Mouse (Mus musculus) hindbrain, embryonic 13.5 days (tissue): ENCODE measurements around the gene Pip5kl1. TPM values are rescaled to one million over a fixed set of nuclear protein-coding genes. Genes with fewer than 3 reads are reported as not detected.

Experiments used
- ATAC-seq: fragments of 200-750 bp; cut with Nextera tagmentation; 2 replicates; pipeline ENCODE4 v1.8.0; 2017; ENCODE audit warnings: moderate TSS enrichment; ENCODE audit not compliant: low FRiP score
- H3K27ac ChIP-seq: fragments of 300-500 bp; sonication (generic); 2 replicates; pipeline ENCODE4 v1.5.1; 2015; ENCODE audit warnings: inconsistent platforms, mild to moderate bottlenecking, moderate library complexity
- H3K27me3 ChIP-seq: fragments of 300-500 bp; sonication (generic); 2 replicates; pipeline ENCODE4 v1.6.1; 2015; ENCODE audit warnings: mild to moderate bottlenecking, inconsistent platforms
- H3K36me3 ChIP-seq: fragments of 300-500 bp; sonication (generic); 2 replicates; pipeline ENCODE4 v1.6.1; 2015; ENCODE audit warnings: mild to moderate bottlenecking, inconsistent platforms
- H3K4me1 ChIP-seq: fragments of 300-500 bp; sonication (generic); replicated peaks from 2 replicates; pipeline ENCODE4 v1.6.1; 2015; ENCODE audit warnings: inconsistent platforms
- H3K4me2 ChIP-seq: fragments of 300-500 bp; sonication (generic); 2 replicates; pipeline ENCODE4 v1.6.1; 2015; ENCODE audit warnings: inconsistent platforms, mild to moderate bottlenecking, moderate library complexity
- H3K4me3 ChIP-seq: fragments of 300-500 bp; sonication (generic); 2 replicates; pipeline ENCODE4 v1.5.1; 2015; ENCODE audit warnings: mild to moderate bottlenecking, inconsistent platforms
- H3K9ac ChIP-seq: fragments of 300-500 bp; sonication (generic); 2 replicates; pipeline ENCODE4 v1.6.1; 2015; ENCODE audit warnings: mild to moderate bottlenecking, inconsistent platforms
- H3K9me3 ChIP-seq: fragments of 300-500 bp; sonication (generic); 2 replicates; pipeline ENCODE4 v1.6.1; 2016; ENCODE audit warnings: inconsistent platforms
- WGBS: fragments of 180-500 bp; shearing (Covaris S2); methylation state at CpG from one replicate; pipeline ENCODE4 v1.1.7; 2015; 5-methylcytosine and 5-hydroxymethylcytosine counted together
- polyA plus RNA-seq: library from polyadenylated mRNA; unstranded; fragments of >200 nt; fragmentation: Nextera tagmentation; extraction: Ambion mirVana; gene quantifications from 2 replicates; pipeline ENCODE4 v1.2.1, GENCODE M21; 2015

Pip5kl1 gene
- polyA plus RNA-seq, 1 experiment from 2014 or later, result 9.0 TPM

DNA sequence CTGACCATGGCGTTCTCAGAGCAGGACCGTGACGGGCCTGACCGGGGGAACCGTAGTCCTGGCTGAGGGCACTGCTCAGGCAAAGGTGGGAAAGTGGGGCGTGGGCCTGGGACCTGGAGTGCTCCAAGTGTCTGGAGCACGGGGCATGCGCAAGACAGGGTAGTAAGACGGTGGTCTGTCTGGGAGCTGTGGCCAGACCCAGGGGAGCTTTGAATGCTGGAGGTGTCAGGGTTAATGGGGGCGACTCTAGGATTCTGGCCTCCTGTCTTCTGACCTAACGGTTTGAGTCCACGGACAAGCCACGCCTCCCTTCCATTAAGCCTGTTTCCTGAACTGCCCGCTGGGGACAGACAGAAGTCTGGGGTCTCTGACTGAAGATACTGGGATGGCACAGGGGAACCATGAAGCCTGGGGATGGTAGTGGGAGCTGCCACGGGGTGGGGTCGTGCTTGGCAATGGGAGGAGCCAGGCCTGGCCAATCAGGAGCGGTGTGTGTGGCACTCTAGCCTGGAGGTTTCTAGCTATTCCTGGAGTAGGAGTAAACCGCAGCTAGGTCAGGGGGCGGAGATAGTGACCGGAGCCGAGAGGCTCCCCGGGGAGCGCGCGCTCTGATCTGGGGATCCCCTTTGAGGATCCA lies 33.7 kb downstream of the Pip5kl1 start:
- Histone ChIP-seq H3K9me3 (no peaks in the 10 kb centered on the region), H3K27ac (no peak overlapping the region), H3K4me3 (peak overlapping the region; percentile 76), H3K4me2 (peak overlapping the region; percentile 89), H3K36me3 (peaks cover 6% of the 10 kb centered on the region), H3K27me3 (peaks cover 19% of the 10 kb centered on the region; the same call in 1 of the 2 replicates), H3K9ac (peak overlapping the region; percentile 46; the same call in 1 of the 2 replicates), H3K4me1 (peaks cover 34% of the 10 kb centered on the region)
- 10% methylated on average over 25 of the region's 25 CpGs for WGBS
- peak; percentile 22; the same call in 1 of the 2 replicates for ATAC-seq

DNA sequence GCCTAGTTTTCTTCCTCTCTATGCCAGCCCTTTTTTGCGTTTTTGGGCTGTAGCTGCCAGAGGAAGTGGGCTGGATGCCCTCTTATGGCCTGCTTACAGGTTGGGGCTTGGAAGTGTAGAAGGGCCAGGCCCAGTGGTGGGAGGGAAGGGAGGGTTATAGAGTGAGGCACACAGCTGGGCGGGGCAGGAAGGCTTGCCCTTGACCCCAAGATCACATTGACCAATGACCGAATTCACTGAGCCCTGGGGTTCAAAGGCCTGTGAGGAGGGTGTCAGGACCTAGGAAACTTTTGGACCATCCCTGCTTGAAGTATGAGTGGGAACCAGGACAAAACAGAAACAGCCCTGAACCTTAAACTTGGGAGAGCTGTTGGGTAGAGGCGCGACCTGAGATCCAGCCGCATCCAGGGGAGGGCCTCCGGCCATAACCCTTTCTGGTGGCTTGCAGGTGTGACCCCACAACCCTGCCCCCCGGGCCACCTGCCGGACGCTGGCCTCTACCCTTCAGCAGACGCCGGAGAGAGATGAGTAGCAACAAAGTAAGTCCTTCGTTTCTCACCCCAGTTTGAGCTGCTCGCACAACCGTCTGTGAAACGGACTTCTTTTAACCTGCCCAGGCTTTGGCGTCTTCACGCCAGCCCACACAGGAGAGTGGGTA lies 34.3 kb downstream of the Pip5kl1 start:
- no peak for ATAC-seq
- Histone ChIP-seq H3K4me3 (peak overlapping the region; percentile 76), H3K9ac (peak overlapping the region; percentile 46; the same call in 1 of the 2 replicates), H3K4me1 (peaks cover 34% of the 10 kb centered on the region), H3K36me3 (peaks cover 9% of the 10 kb centered on the region), H3K9me3 (no peaks in the 10 kb centered on the region), H3K27ac (no peak overlapping the region), H3K4me2 (peak overlapping the region; percentile 89), H3K27me3 (peaks cover 19% of the 10 kb centered on the region; the same call in 1 of the 2 replicates)
- WGBS, result 39% methylated on average over 18 of the region's 18 CpGs

DNA sequence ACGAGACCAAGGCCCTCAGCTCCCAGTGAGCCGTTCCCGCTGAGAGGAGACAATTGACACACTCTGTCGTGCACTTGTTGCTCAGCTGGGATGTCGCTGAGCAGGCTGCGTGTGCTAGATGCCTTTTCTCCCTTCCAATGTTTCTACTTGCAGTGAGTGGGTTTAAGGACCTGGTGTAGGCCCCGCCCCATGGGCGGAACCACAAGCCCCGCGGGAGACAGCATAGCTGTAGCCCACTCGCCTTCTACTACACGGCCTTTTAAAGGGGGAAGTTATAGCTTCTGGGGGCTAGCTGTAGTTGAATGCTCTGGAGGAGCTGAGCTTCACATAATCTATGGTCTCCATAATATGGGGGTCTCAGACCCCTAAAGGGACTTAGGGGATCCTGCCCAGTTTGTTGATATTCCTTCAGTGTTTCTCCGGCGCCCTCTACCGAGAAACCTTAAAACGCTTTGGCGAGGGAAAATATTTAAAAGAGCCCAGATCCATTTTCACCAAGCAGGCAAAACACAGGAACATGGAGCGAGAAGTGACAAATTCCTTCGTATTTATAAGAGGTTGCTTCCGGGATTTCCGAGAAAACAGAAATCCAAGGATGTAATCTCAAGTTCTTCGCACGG lies 36.1 kb downstream of the Pip5kl1 start:
- Histone ChIP-seq H3K36me3 (peaks cover 20% of the 10 kb centered on the region), H3K27me3 (peaks cover 17% of the 10 kb centered on the region; the same call in 1 of the 2 replicates), H3K9ac (no peak overlapping the region), H3K9me3 (no peaks in the 10 kb centered on the region), H3K27ac (no peak overlapping the region), H3K4me1 (peaks cover 34% of the 10 kb centered on the region), H3K4me2 (peak overlapping the region; percentile 43), H3K4me3 (peak overlapping the region; percentile 20; the same call in 1 of the 2 replicates)
- ATAC-seq, result no peak
- WGBS, result 18% methylated on average over 23 of the region's 23 CpGs

DNA sequence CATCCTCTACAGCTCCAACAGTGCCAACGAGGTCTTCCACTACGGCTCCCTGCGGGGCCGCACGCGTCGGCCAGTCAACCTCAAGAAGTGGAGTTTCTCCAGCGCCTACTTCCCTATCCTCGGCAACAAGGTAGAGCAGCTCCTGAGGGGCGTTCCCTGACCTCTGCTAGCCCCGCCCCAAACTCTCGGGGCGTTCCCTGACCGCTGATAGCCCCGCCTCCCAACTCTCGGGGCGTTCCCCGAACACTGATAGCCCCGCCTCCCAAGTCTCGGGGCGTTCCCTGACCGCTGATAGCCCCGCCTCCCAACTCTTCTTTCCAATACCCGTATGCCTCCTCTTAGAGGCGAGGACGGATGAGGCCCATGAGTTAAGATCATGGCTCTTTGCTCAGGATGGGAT lies 37.7 kb downstream of the Pip5kl1 start:
- H3K27me3 ChIP-seq, result peaks cover 12% of the 10 kb centered on the region; the same call in 1 of the 2 replicates
- H3K4me3 ChIP-seq, result no peak overlapping the region
- peaks cover 28% of the 10 kb centered on the region for H3K4me1 ChIP-seq
- H3K36me3 ChIP-seq, result peaks cover 20% of the 10 kb centered on the region
- ATAC-seq, result no peak
- no peak overlapping the region for H3K27ac ChIP-seq
- H3K4me2 ChIP-seq, result no peak overlapping the region
- H3K9ac ChIP-seq, result no peak overlapping the region
- no peaks in the 10 kb centered on the region for H3K9me3 ChIP-seq
- 69% methylated on average over 26 of the region's 26 CpGs for WGBS

DNA sequence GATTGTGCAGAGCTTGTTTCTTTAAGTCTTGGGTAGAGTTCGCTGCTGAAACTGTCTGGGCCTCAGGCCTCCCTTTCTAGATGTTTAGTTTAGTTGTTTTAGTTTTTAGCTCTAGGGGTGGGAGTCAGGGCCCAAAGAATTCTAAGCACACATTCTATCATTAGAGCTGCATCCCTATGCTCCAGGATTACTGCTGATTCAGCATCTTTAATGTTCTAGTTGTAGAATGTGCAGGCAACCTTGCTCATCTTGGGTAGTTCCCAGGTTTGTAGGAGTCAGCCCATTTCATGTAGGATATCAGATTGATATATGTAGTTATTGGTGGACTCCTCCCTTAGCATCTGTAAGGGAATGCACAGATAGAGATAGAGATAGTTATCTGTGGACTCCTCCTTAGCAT lies 42.5 kb downstream of the Pip5kl1 start:
- Histone ChIP-seq H3K4me1 (peaks cover 43% of the 10 kb centered on the region), H3K4me3 (no peak overlapping the region), H3K4me2 (no peak overlapping the region), H3K9me3 (no peaks in the 10 kb centered on the region), H3K36me3 (peaks cover 23% of the 10 kb centered on the region), H3K27me3 (no peaks in the 10 kb centered on the region), H3K9ac (no peak overlapping the region), H3K27ac (no peak overlapping the region)
- no peak for ATAC-seq
- WGBS, result 82% methylated on average over 1 of the region's 1 CpGs

DNA sequence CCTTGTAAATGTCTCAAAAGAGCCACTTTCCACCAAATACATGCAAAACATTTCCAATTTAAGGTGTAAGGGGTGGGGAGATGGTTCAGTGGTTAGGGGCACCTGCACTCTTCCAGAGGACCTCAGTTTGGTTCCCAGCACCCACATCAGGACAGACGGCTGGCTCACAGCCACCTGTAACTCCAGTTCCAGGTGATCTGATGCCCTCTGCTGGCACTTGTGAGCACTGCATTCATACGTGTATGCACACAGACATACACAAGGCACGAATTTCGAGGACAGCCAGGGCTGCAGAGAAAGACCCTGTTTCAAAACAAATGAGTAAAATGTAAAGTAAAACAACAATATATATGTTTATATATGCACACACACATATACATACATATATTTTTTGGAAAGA lies 43.0 kb downstream of the Pip5kl1 start:
- no peak for ATAC-seq
- peaks cover 19% of the 10 kb centered on the region for H3K36me3 ChIP-seq
- H3K9me3 ChIP-seq, result no peaks in the 10 kb centered on the region
- H3K27ac ChIP-seq, result no peak overlapping the region
- no peaks in the 10 kb centered on the region for H3K27me3 ChIP-seq
- H3K4me2 ChIP-seq, result no peak overlapping the region
- peaks cover 44% of the 10 kb centered on the region for H3K4me1 ChIP-seq
- no peak overlapping the region for H3K9ac ChIP-seq
- no peak overlapping the region for H3K4me3 ChIP-seq
- 89% methylated on average over 4 of the region's 4 CpGs for WGBS

DNA sequence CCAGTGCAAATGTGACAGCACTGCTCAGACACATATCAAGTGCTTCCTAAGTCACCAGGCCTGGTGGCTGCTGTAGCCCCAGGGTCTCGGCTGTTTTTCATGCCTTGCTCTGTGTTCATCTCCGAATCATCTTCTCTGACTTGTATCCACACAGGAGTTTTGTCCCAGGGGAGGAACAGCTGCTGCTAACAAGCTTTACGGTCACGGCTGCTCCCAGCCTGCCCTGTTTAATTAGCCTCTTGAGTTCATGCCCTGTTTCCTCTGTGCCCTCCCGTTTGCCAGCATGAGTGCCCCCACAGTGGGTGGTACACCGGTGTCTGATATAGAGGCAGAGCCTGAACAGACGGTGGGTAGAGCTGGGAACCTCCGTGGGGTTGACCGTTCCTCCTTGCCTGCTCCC lies 43.5 kb downstream of the Pip5kl1 start:
- ATAC-seq, result no peak
- Histone ChIP-seq H3K4me2 (no peak overlapping the region), H3K27ac (no peak overlapping the region), H3K4me3 (no peak overlapping the region), H3K27me3 (no peaks in the 10 kb centered on the region), H3K36me3 (peaks cover 19% of the 10 kb centered on the region), H3K4me1 (peaks cover 44% of the 10 kb centered on the region), H3K9ac (no peak overlapping the region), H3K9me3 (no peaks in the 10 kb centered on the region)
- 60% methylated on average over 9 of the region's 9 CpGs for WGBS

DNA sequence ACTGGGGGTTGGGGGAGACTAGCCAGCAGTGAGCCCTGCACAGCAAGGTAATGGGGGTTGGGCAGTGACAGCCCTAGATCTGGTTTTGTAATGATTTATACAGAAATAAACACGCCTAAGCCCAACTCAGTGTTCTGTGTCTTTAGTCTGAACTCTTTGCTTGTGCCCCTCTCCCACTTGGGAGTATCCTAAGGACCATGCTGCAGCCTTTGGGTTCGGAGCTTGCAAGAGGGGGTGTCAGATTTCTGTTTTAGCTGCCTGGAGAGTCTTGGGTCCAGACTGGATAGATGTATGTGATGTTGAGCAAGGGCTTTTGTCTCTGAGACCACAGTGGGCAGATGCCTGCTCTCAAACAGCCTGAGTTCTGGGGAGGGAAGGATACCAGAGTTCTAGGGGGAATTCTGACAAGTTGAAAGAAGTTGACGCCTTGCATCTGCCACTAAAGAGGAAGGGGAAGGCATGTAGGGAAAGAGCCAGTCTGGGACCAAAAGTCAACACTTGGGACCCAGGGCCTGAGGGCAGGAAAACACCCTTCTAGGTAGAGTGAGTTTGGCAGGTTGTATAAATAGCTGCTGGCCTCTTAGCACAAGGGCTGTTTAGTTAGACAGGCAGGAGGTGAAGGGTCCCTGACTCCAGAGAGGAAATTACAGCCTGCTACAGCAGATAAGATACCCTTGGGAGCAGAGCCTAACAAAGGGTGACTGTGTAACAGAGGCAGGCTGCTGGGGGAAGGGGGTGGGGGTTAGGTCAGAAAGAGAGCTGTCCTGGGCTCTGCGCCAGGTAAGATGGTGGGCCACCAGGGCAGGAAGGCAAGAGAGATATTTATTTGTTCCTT lies 46.3 kb downstream of the Pip5kl1 start:
- Histone ChIP-seq H3K27me3 (no peaks in the 10 kb centered on the region), H3K27ac (peak overlapping the region; percentile 62), H3K36me3 (peaks cover 3% of the 10 kb centered on the region; the same call in 1 of the 2 replicates), H3K4me3 (no peak overlapping the region), H3K4me1 (peaks cover 60% of the 10 kb centered on the region), H3K4me2 (no peak overlapping the region), H3K9ac (peak overlapping the region; percentile 51), H3K9me3 (no peaks in the 10 kb centered on the region)
- WGBS, result 43% methylated on average over 4 of the region's 4 CpGs
- ATAC-seq, result peak; percentile 26; the same call in 1 of the 2 replicates

DNA sequence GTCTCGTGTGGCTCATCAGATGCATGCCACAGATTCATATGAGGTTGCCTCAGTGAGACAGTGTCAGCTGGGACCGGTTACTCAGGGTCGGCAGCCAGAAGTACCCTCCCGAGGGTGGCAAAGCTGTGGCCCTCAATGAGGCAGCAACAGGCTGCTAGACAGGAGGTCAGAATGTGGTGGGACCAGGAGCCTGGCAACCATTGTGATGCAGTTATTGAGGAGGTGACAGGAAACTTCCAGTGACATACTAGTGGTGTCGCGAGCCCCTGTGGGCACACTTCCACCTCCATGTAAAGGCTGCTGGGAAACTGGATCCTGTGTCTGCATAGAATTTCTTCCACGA lies 46.9 kb downstream of the Pip5kl1 start, which contains the start of gene Ak1:
Gene Ak1, plus strand, starts transcription at position 242 of the 343 bp plus-strand sequence.
- Histone ChIP-seq H3K4me1 (peaks cover 66% of the 10 kb centered on the region), H3K4me3 (no peak within 1 kb of the TSS), H3K27ac (peak within 1 kb of the TSS; percentile 62), H3K4me2 (no peak within 1 kb of the TSS), H3K9ac (peak within 1 kb of the TSS; percentile 51), H3K9me3 (no peaks in the 10 kb centered on the region), H3K27me3 (no peaks in the 10 kb centered on the region), H3K36me3 (peaks cover 3% of the 10 kb centered on the region; the same call in 1 of the 2 replicates)
- 37% methylated on average over 7 of the region's 7 CpGs for WGBS
- no peak for ATAC-seq

DNA sequence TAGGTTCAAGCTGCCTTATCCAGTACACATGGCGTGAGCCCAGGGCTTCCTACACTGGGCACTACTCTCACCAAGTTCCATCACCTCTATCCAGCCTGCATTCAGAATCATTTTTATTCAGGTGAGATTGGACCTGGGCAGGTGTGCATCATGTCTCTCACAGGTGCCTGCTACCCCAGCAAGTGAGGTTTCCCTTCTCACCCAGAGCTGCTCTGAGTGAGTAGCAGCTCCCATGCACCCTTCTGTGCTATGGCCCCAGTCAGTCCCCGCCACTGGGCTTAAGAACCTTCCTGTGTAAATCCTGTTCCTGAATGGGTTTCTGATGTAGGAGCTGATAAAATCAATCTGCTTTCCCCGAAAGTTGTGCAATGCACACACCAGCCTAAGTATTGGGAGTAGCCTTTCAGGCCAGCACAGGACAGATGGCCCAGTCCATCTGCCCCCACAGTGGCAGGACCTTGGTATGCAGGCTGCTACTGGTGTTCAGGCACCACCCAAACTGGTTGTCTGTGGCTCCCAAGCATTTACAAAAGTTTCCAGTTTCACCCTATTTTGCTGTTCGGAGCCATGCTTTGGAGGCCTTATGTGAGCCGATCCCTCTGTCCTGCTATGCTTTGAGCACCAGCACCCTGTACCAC lies 49.6 kb downstream of the Pip5kl1 start:
- Histone ChIP-seq H3K27me3 (no peaks in the 10 kb centered on the region), H3K4me2 (no peak overlapping the region), H3K27ac (0 out of 2 replicates have a peak overlapping the region, but pooled peaks have one; percentile 93), H3K9ac (no peak overlapping the region), H3K36me3 (no peaks in the 10 kb centered on the region), H3K9me3 (no peaks in the 10 kb centered on the region), H3K4me1 (peaks cover 79% of the 10 kb centered on the region), H3K4me3 (no peak overlapping the region)
- WGBS, result 86% methylated on average over 5 of the region's 5 CpGs
- no peak for ATAC-seq

DNA sequence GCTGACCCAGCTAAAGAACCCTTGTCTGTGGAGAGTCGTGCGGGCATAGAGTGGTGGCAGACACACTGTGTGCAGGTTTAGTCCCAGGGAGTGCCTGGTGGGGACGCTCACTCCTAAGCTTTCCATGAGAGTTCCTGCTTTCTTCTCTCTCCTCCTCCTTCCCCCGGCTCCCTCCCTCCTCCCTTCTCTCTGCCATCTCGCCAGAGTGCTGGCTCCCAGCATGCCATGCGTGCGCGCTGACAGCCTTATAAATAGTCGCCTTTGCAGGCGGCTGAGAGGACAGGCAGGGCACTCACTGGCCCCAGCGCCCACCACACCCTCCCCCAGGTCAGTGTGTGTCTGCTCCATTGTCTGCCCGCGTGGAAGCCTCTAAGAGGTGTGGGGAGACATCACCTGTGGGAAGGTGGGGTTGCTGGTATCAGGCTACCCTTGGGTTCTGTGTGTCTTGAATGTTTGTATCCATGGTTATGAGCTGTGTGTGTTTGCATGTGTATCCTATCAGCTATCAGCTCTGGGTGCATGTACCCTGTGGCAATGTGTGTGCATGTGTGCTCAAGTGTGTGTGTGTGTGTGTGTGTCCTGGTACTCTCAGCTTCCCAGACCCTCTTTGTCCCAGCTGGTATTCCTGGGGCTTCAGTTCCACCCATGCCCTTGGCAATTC lies 50.7 kb downstream of the Pip5kl1 start:
- peak; percentile 70 for ATAC-seq
- Histone ChIP-seq H3K9me3 (no peaks in the 10 kb centered on the region), H3K36me3 (no peaks in the 10 kb centered on the region), H3K27ac (peak overlapping the region; percentile 93), H3K9ac (peak overlapping the region; percentile 75), H3K4me2 (peak overlapping the region; percentile 59), H3K4me3 (peak overlapping the region; percentile 39), H3K4me1 (peaks cover 77% of the 10 kb centered on the region), H3K27me3 (no peaks in the 10 kb centered on the region)
- WGBS, result 2% methylated on average over 13 of the region's 13 CpGs
